Mouse (Mus musculus) liver, adult 2 months (tissue): ENCODE data around the gene Tbx4. TPM values are rescaled to one million over a fixed set of nuclear protein-coding genes. Genes with fewer than 3 reads are reported as not detected.

Source experiments
- DNase-seq: peaks from one replicate; pipeline ENCODE4 v3.0.0-alpha.2; 2011; ENCODE audit warnings: low read depth, low spot score; ENCODE audit errors: extremely low read depth
- H3K27ac ChIP-seq: fragments of 200-500 bp; replicated peaks from 2 replicates; pipeline ENCODE4 v1.5.1; 2012; ENCODE audit warnings: low read depth, mild to moderate bottlenecking, control low read depth, inconsistent platforms, low read length; ENCODE audit not compliant: insufficient read depth
- H3K27me3 ChIP-seq: fragments of 200-500 bp; 2 replicates; pipeline ENCODE4 v1.6.1; 2012; ENCODE audit warnings: mild to moderate bottlenecking, moderate library complexity, low read length, inconsistent platforms; ENCODE audit not compliant: control insufficient read depth, insufficient read depth
- H3K36me3 ChIP-seq: fragments of 200-500 bp; 2 replicates; pipeline ENCODE4 v1.6.1; 2012; ENCODE audit warnings: low read length, inconsistent platforms; ENCODE audit not compliant: control insufficient read depth, insufficient read depth
- H3K4me1 ChIP-seq: fragments of 200-500 bp; 2 replicates; pipeline ENCODE4 v1.6.1; 2011; ENCODE audit warnings: low read length; ENCODE audit not compliant: control insufficient read depth, insufficient read depth
- H3K4me3 ChIP-seq: fragments of 200-500 bp; 2 replicates; pipeline ENCODE4 v1.5.1; 2011; ENCODE audit warnings: low read depth, mild to moderate bottlenecking, control low read depth, low read length, moderate library complexity; ENCODE audit not compliant: insufficient read depth
- H3K79me2 ChIP-seq: fragments of 200-500 bp; 2 replicates; pipeline ENCODE4 v1.6.1; 2012; ENCODE audit warnings: inconsistent platforms, mild to moderate bottlenecking, low read length, moderate library complexity; ENCODE audit not compliant: control insufficient read depth, insufficient read depth
- H3K9ac ChIP-seq: fragments of 200-500 bp; 2 replicates; pipeline ENCODE4 v1.6.1; 2012; ENCODE audit warnings: low read depth, mild to moderate bottlenecking, control low read depth, inconsistent platforms, low read length
- CTCF ChIP-seq: fragments of 200-500 bp; IDR thresholded peaks from 2 replicates; pipeline ENCODE4 v1.5.1; 2011; ENCODE audit warnings: low read depth, low read length, control low read depth
- POLR2A ChIP-seq: fragments of 200-500 bp; IDR thresholded peaks from 2 replicates; pipeline ENCODE4 v1.6.1; 2011; ENCODE audit warnings: low read length, control low read depth; ENCODE audit not compliant: insufficient read depth; ENCODE audit errors: extremely low read depth
- WGBS: fragments of 180-500 bp; shearing (Covaris S2); methylation state at CpG from one replicate; pipeline ENCODE4 v1.1.7; 2018; 5-methylcytosine and 5-hydroxymethylcytosine counted together
- polyA plus RNA-seq: library from polyadenylated mRNA; depleted of rRNA; stranded (reverse); fragments of >200 nt; gene quantifications from 2 replicates; pipeline ENCODE4 v1.2.3, GENCODE M21; 2012
- total RNA-seq: library from RNA; depleted of rRNA; stranded (reverse); fragments of >200 nt; gene quantifications from 2 replicates; pipeline ENCODE4 v1.2.3, GENCODE M21; 2014

Gene Tbx4
- total and polyA plus RNA-seq, 2 experiments: 0.02 TPM; not detected in 1

DNA sequence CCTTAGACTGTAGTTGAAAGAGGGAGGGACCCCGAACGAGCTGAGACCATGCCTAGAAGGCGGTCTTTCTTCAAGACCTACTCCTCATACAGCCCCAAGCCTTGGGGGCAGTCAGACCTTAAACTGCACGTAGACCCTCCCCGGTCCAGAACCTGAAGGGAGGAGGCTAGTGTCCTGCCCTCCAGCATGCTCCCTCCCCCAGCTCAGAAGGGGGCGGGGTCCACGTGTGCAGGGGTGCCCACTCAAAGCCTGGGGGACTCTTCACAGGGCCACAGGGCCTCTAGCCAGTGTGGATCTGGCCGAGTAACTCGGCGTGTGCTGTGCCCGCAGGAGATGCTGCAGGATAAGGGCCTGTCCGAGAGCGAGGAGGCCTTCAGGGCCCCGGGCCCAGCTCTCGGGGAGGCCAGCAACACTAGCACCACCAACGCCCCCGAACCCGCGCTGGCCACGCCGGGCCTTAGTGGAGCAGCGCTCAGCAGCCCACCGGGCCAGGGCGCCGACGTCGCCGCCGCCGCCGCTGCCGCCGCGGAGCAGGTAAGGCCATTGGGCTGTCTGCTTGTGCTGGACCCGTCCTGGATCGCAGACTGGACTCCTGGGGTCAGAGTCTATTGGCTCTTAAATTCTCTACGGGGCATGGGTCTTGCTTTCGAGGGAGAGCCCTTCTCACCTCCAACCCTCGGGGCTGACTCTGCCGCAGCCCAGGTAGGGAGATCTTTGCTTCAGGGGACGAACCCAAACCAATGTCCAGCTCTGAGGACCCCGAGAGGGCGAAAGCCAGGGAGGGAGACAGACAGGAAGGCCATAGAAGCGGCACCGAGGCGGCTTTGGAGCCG is 3.7 kb downstream of the Tbx4 start:
- no peak overlapping the region for H3K27ac ChIP-seq
- 7% methylated on average over 47 of the region's 47 CpGs for WGBS
- no peak for DNase-seq
- no peak overlapping the region for H3K9ac ChIP-seq
- no peaks in the 10 kb centered on the region for H3K79me2 ChIP-seq
- H3K4me1 ChIP-seq: no peaks in the 10 kb centered on the region
- H3K4me3 ChIP-seq: no peak overlapping the region
- peaks cover 58% of the 10 kb centered on the region for H3K27me3 ChIP-seq
- no peak for TF ChIP-seq POLR2A
- TF ChIP-seq CTCF: no peak
- no peaks in the 10 kb centered on the region for H3K36me3 ChIP-seq

DNA sequence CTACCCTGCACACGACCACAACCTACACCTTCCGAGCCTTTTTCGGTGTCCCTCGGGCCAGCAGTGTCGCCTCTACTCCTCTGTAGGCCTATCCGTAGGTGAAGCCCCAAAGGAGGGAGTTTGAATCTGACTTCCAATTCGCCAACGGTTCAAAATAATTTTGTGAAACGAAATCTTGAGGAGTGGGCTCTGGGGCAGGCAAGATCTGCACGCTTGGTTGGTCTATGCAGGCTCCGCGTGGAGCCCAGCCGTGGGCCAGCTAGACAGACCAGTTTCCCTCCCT is 4.3 kb downstream of the Tbx4 start:
- WGBS: 10% methylated on average over 13 of the region's 13 CpGs

DNA sequence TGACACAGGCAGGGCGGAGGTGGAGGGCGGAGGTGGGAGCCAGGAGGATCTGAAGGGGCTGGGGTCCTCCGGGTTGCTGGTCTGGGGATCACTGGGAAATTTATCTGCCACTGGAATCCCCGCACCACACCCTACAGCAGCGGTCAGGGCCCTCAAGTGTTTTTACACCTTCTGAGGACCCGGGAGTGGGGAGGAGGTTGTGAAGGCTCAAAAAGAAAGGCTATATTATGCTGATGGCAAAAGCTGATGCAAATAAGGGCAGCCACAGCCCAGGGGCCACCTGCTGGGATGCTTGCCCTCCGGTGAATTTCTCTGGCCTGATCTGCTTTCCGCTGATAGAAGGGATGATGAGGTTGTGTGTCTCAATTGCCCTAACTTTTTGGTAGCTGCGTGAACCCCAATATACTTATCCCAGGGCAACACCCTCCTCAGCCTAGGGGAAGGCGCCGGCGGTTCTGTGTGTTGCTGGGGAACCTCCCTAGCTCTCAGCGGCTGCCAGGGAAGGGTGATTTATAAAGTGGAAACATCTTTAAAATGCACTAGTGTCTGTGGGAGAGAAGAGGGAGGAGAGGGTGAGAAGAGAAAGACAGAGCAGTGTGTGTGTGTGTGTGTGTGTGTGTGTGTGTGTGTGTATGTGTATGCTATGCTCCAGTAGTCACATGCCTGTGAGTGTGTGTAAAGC is 4.9 kb downstream of the Tbx4 start:
- Histone ChIP-seq H3K4me3 (no peak overlapping the region), H3K27ac (no peak overlapping the region), H3K27me3 (peaks cover 57% of the 10 kb centered on the region), H3K9ac (no peak overlapping the region), H3K4me1 (no peaks in the 10 kb centered on the region), H3K79me2 (no peaks in the 10 kb centered on the region), H3K36me3 (no peaks in the 10 kb centered on the region)
- DNase-seq: no peak
- TF ChIP-seq POLR2A: no peak
- TF ChIP-seq CTCF: no peak
- 10% methylated on average over 13 of the region's 13 CpGs for WGBS

More for the DNA sequence above, 4.3 kb downstream of the Tbx4 start:
- Histone ChIP-seq H3K4me3 (no peak overlapping the region), H3K36me3 (no peaks in the 10 kb centered on the region), H3K27me3 (peaks cover 62% of the 10 kb centered on the region), H3K79me2 (no peaks in the 10 kb centered on the region), H3K9ac (no peak overlapping the region), H3K27ac (no peak overlapping the region), H3K4me1 (no peaks in the 10 kb centered on the region)
- TF ChIP-seq CTCF: no peak
- no peak for TF ChIP-seq POLR2A
- no peak for DNase-seq

DNA sequence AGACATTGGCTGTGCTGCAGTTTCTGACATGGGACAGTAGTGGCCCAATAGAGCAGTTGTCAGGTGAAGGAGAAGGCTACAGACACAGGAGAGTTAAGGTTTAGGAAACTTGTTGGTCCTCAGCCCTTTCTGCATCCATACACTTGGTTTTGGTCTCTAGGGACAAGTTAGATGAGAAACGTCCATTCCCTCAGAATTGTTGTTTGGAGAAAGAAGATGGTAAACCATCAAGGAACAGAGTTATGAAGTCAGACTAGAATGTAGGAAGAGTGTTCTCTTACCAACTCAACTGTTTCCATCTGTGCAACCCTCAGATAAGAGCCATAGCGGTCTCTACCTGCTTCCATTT is 5.4 kb downstream of the Tbx4 start:
- WGBS: 26% methylated on average over 2 of the region's 2 CpGs
- no peak overlapping the region for H3K9ac ChIP-seq
- no peaks in the 10 kb centered on the region for H3K36me3 ChIP-seq

DNA sequence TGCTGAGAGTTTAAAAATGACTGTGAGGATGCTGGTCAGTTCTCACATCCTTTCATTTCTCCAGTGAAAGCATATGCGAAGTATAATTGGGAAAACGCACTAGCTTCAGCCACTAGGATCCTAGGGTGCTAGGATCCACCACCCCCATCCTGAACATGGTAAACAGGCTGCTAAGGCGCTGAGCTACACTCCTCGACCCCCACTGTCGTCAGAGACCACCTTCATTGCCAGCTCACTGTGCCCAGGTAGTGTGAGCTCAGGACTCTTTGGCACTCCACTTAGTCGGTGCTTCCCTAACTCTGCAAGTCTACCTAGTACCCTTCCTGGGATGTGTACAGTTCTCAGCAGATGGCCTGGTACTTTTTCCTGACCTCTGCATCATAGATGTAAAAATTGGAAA is 6.5 kb downstream of the Tbx4 start:
- 12% methylated on average over 6 of the region's 6 CpGs for WGBS
- no peak for DNase-seq
- TF ChIP-seq CTCF: no peak
- no peak for TF ChIP-seq POLR2A

More for the DNA sequence above, 5.4 kb downstream of the Tbx4 start:
- no peak for DNase-seq
- peaks cover 51% of the 10 kb centered on the region for H3K27me3 ChIP-seq
- no peak for TF ChIP-seq POLR2A
- TF ChIP-seq CTCF: no peak
- no peaks in the 10 kb centered on the region for H3K79me2 ChIP-seq
- no peak overlapping the region for H3K4me3 ChIP-seq
- H3K27ac ChIP-seq: no peak overlapping the region
- no peaks in the 10 kb centered on the region for H3K4me1 ChIP-seq

DNA sequence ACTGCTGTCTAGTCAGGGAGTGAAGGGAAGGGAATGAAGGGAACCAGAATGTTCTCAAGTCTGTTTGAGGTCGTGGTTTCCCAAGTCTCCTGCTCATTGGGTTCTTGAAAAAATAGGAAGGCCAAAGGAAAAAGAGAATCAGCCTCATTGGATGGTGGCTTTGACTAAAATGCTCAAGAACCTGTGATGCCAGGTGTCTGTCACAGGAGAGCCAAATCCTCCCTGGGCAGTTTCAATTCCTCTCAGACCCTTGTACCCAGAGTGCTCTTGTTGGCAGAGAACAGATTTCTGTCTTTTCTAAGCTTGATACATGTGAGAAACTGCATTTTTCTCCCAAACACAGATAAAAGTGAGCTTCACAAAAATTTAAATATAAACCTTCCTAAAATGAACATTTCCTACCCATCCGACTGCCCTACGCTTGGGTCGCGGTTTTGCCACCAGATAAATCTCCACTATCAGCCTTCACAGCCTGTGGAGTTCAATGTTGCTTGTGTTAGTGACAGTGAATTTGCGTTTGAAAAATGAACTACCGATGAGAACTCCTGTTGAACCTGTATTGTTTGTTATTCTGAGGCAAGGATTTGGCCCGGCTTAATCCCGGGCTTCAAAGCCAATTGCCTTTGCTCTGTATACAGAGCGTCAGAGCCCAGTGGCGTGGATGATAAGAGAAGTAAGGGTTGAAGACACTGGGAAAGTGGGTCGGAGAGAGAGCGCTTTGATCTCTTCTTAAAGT is 7.3 kb downstream of the Tbx4 start:
- Histone ChIP-seq H3K27me3 (peaks cover 45% of the 10 kb centered on the region), H3K79me2 (no peaks in the 10 kb centered on the region), H3K4me3 (no peak overlapping the region), H3K27ac (no peak overlapping the region), H3K4me1 (no peaks in the 10 kb centered on the region), H3K36me3 (no peaks in the 10 kb centered on the region), H3K9ac (no peak overlapping the region)
- peak; percentile 20 for DNase-seq
- 15% methylated on average over 13 of the region's 13 CpGs for WGBS
- TF ChIP-seq CTCF (no peak), POLR2A (no peak)

More for the DNA sequence above, 6.5 kb downstream of the Tbx4 start:
- Histone ChIP-seq H3K9ac (no peak overlapping the region), H3K4me3 (no peak overlapping the region), H3K79me2 (no peaks in the 10 kb centered on the region), H3K4me1 (no peaks in the 10 kb centered on the region), H3K36me3 (no peaks in the 10 kb centered on the region), H3K27me3 (peaks cover 51% of the 10 kb centered on the region), H3K27ac (no peak overlapping the region)
